Mouse (Mus musculus) brain, embryonic 18.5 days (tissue): ENCODE measurements around the gene Gpr22.

Experiments
- DNase-seq: peaks from one replicate; pipeline ENCODE4 v3.0.0-alpha.2; 2012; ENCODE audit warnings: low read depth, low spot score

Gpr22 gene

DNA sequence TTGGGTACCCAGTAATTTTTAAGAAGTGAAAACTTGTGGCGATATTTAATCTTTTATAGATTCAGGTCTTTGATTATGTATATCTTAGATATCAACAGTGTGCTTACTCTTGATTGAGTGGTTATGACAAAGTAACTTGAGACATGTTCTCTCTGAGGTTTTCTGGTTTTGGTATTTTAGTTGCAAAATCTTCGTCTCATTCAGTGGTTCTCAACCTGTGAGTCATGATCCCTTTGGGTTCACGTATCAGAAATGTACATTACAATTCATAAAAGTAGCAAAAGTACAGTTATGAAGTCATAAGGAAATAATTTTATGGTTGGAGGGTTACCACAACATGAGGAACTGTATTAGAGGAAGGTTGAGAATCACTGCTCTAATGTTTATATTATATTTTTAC lies 27.1 kb downstream of the Gpr22 start:
- no peak for DNase-seq

DNA sequence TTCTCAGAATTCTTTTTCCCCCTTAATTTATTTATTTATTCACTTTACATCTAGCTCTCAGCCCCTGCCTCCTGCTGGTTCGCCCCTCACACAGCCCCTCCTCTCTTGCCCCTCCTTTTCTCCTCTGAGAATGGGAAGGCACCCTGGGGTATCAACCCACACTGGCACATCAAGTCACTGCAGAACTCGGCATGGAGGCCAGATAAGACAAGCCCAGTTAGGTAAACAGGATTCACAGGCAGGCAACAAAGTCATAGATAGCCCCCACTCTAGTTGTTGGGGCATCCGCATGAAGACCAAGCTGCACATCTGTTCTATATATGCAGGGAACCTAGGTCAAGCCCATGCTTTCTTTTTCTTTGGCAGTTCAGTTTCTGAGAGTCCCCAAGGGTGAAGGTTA lies 46.6 kb downstream of the Gpr22 start:
- no peak for DNase-seq

DNA sequence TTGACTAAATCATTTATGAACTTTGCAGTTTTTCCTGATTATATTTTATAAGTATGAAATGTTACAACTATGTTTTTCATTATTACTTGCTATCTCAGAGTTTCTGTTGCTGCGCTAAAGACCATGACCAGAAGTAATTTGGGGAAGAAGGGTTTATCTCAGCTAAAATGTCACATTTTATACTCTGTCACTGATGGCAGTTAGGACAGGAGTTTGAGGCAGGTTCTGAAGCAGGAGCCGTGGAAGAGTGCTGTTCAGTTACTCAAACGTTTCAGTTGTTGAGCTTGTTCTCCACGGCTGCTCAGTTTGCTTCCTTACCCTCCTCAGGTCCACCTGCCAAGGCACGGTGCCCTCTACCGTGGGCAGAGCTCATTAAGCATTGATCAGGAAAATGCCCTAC lies 47.7 kb downstream of the Gpr22 start:
- DNase-seq, result no peak
